Mouse (Mus musculus): ENCODE measurements around the gene Manf.

- TF ChIP-seq CTCF (IDR thresholded peaks at IDR 0.05; ENCODE audit: control insufficient read depth, insufficient read depth, insufficient replicate concordance, low read depth, low read length) (no peak), POLR2A (IDR thresholded peaks at IDR 0.05; ENCODE audit: control insufficient read depth, low read depth, low read length) (no peak)
These were observed 2.5 kb downstream of the Manf start for GRCm38 (mm10) chr9:106889321-106889720.
